Mouse (Mus musculus) stomach, embryonic 16.5 days (tissue): ENCODE measurements at regions not wholly inside any gene's neighbourhood (a gene's known extent, or its start where the extent isn't known, plus 50 kb on each side); places are given as distances from the start of the nearest gene placed in this dataset.

Source experiments
- ATAC-seq: fragments of 200-750 bp; cut with Nextera tagmentation; 2 replicates; pipeline ENCODE4 v1.8.0; 2017; ENCODE audit warnings: moderate number of reproducible peaks, moderate TSS enrichment; ENCODE audit not compliant: insufficient read depth, low FRiP score
- H3K27ac ChIP-seq: fragments of 300-500 bp; sonication (generic); 2 replicates; pipeline ENCODE4 v1.5.1; 2014; ENCODE audit warnings: low read length
- H3K27me3 ChIP-seq: fragments of 300-500 bp; sonication (generic); 2 replicates; pipeline ENCODE4 v1.6.1; 2014; ENCODE audit warnings: low read length, control low read depth, mixed read lengths; ENCODE audit not compliant: control insufficient read depth, insufficient read depth
- H3K36me3 ChIP-seq: fragments of 300-500 bp; sonication (generic); 2 replicates; pipeline ENCODE4 v1.6.1; 2014; ENCODE audit warnings: low read length; ENCODE audit not compliant: control insufficient read depth, insufficient read depth
- H3K4me1 ChIP-seq: fragments of 300-500 bp; sonication (generic); 2 replicates; pipeline ENCODE4 v1.6.1; 2014; ENCODE audit warnings: low read length, control low read depth, mixed read lengths; ENCODE audit not compliant: control insufficient read depth, insufficient read depth
- H3K4me2 ChIP-seq: fragments of 300-500 bp; sonication (generic); 2 replicates; pipeline ENCODE4 v1.6.1; 2014; ENCODE audit warnings: low read depth, low read length, mixed read lengths
- H3K4me3 ChIP-seq: fragments of 300-500 bp; sonication (generic); replicated peaks from 2 replicates; pipeline ENCODE4 v1.5.1; 2014; ENCODE audit warnings: mild to moderate bottlenecking, low read length
- H3K9ac ChIP-seq: fragments of 300-500 bp; sonication (generic); 2 replicates; pipeline ENCODE4 v1.6.1; 2014; ENCODE audit warnings: low read length
- H3K9me3 ChIP-seq: fragments of 300-500 bp; sonication (generic); replicated peaks from 2 replicates; pipeline ENCODE4 v1.6.1; 2016; ENCODE audit warnings: low read length, control low read depth; ENCODE audit not compliant: control insufficient read depth
- WGBS: fragments of 180-500 bp; shearing (Covaris S2); extraction: QIAGEN DNeasy Blood & Tissue Kit; methylation state at CpG from one replicate; pipeline ENCODE4 v1.1.7; 2014; 5-methylcytosine and 5-hydroxymethylcytosine counted together

DNA sequence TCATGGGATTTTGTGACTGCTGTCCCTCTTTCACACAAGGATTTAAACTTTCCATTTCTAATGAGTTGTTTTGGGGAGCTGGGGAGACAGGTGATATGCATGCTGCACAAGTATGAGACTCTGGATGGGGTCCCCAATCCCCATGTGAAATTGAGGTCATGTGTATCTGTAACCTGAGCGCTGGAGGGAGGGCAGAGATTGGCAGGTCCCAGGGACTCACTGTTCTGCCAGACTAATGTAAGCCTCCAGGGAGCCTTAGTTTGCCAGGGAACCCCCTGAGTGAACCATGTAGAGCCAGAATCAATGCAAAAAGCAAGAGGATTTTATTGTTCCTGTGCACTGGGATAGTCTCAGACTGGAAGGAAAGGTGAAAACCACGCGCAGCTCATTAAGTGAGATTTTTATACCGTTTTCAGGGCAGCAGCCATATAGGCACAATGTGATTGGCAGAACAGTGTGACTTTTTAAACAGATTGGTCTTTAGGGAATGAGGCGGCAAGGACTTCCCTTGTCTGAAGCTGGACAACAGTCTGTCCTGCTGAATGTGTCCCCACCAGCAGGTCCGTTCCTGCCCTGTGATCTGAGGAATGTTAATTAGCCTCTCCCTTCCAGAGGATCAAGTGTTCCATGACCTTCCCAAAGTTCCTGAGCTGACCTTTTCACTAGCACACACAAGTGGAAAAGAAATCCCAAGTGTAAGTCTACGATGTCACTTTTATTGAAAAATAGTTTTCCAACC lies 59.9 kb upstream of the Oxgr1 start:
- Histone ChIP-seq H3K36me3 (no peaks in the 10 kb centered on the region), H3K9ac (no peak overlapping the region), H3K9me3 (peaks cover 10% of the 10 kb centered on the region; the same call in 1 of the 2 replicates), H3K4me2 (no peak overlapping the region), H3K4me3 (no peak overlapping the region), H3K27me3 (no peaks in the 10 kb centered on the region), H3K4me1 (no peaks in the 10 kb centered on the region), H3K27ac (no peak overlapping the region)
- no peak for ATAC-seq
- 64% methylated on average over 7 of the region's 7 CpGs for WGBS

DNA sequence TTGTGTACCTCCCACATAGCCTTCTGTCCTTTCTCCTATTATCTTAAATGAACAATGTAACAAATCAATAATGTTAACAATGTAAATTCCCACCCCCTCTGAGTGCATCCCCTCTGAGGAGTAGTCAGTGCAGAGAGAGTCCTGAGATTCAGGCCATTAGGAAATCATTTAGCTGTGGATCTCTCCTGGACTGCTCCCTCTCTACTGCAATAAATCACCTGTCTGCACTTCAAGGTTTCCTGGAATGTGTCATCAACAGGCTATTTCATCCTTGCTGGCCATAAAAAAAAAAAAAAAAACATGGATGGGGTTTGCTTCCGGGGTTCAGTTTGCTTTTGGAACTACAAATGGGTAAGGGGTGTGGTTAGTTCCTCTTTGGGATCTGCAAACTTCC lies 60.5 kb upstream of the Oxgr1 start:
- H3K36me3 ChIP-seq, result no peaks in the 10 kb centered on the region
- no peak overlapping the region for H3K9ac ChIP-seq
- no peak overlapping the region for H3K4me3 ChIP-seq
- no peak overlapping the region for H3K27ac ChIP-seq
- H3K4me1 ChIP-seq, result no peaks in the 10 kb centered on the region
- no peak for ATAC-seq
- H3K27me3 ChIP-seq, result no peaks in the 10 kb centered on the region
- H3K4me2 ChIP-seq, result no peak overlapping the region
- 5% methylated on average over 1 of the region's 1 CpGs for WGBS
- peaks cover 10% of the 10 kb centered on the region; the same call in 1 of the 2 replicates for H3K9me3 ChIP-seq

DNA sequence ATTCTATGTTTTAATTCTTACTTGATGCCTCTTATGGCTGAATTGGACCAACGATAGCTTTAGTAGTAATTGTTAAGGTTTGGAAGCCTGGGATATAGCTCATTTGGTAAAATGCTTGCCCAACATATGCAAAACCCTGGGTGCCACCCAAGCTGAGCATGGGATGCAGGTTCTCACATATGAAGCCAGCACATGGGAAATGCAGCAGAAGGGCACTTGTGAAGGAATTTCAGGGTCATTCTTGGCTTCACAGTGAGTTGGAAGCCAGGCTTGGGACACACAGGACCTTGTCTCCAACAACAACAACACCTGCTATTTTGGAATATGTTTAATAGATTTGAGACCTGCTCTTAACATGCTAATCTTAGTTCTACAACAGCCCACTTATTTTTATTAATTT lies 67.6 kb upstream of the Oxgr1 start:
- no peak overlapping the region for H3K4me3 ChIP-seq
- no peak overlapping the region for H3K9ac ChIP-seq
- no peaks in the 10 kb centered on the region for H3K27me3 ChIP-seq
- no peaks in the 10 kb centered on the region for H3K4me1 ChIP-seq
- 0 out of 2 replicates have a peak, but pooled peaks cover 1% of the 10 kb centered on the region for H3K9me3 ChIP-seq
- WGBS, result 88% methylated on average over 1 of the region's 1 CpGs
- H3K27ac ChIP-seq, result no peak overlapping the region
- H3K36me3 ChIP-seq, result no peaks in the 10 kb centered on the region
- H3K4me2 ChIP-seq, result no peak overlapping the region
- no peak for ATAC-seq

DNA sequence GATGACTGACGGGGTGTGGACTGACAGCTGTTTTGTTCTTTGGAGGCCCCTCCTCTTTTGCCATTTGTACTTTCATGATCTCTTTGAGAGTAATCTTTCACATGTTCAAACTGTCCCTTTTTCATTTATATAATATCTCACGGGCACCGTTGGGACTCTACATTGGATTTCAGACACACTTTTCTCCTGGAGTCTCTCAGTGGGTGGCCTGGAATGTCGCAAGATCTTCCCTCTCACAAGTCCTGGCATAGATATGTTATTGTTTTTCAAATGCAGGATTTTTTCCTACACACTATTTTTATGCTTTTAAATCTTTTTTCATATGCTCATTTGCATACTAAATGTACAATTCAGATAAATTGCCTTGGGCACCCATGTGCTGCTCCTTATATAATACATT lies 71.1 kb upstream of the Oxgr1 start:
- 81% methylated on average over 4 of the region's 4 CpGs for WGBS
- no peaks in the 10 kb centered on the region for H3K9me3 ChIP-seq
- H3K9ac ChIP-seq, result no peak overlapping the region
- H3K27me3 ChIP-seq, result no peaks in the 10 kb centered on the region
- H3K36me3 ChIP-seq, result no peaks in the 10 kb centered on the region
- no peak overlapping the region for H3K4me2 ChIP-seq
- no peak overlapping the region for H3K27ac ChIP-seq
- no peak for ATAC-seq
- no peaks in the 10 kb centered on the region for H3K4me1 ChIP-seq
- H3K4me3 ChIP-seq, result no peak overlapping the region

DNA sequence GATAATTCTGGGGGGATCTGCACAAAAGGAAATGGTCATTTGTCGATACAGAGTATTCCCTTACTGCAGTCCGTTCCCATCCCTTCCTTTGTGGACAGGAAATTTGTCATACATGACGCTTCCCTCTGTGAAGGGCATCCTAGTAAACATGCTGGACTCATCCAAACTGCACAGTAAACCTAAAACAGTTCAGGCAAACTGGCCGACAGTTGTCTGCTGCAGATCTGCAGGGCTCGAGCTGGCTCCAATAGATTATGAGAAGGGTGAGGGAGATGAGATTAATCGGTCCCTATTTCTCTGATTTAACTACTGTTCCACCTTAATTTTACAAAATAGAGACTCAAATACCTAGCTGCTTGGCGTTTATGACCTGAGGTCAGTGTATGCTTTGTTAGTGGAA lies 76.3 kb upstream of the Oxgr1 start:
- no peaks in the 10 kb centered on the region for H3K36me3 ChIP-seq
- H3K27me3 ChIP-seq, result no peaks in the 10 kb centered on the region
- no peaks in the 10 kb centered on the region for H3K4me1 ChIP-seq
- H3K9me3 ChIP-seq, result no peaks in the 10 kb centered on the region
- H3K4me2 ChIP-seq, result no peak overlapping the region
- H3K9ac ChIP-seq, result no peak overlapping the region
- no peak for ATAC-seq
- 85% methylated on average over 7 of the region's 7 CpGs for WGBS
- no peak overlapping the region for H3K4me3 ChIP-seq
- H3K27ac ChIP-seq, result no peak overlapping the region

DNA sequence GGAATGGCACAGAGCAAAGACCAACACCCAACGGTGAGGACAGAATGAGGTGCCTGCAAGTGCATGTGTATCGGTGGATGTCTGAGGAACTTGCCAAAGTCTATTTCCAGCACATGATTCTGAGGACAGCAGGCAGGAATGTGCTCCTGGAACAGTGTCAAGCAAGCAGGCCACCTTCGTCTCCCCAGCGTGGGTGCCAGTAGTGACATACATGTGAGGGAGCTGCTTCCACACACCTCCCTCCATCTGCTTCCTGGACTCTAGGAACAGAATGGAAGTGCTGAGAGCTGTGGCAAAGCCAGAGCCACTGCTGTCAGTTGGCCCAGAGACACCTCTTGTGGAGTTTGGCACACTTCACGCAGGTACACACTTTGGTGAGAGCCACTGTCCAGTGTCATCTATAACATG lies 76.9 kb upstream of the Oxgr1 start:
- Histone ChIP-seq H3K4me1 (no peaks in the 10 kb centered on the region), H3K27ac (no peak overlapping the region), H3K9ac (no peak overlapping the region), H3K4me3 (no peak overlapping the region), H3K36me3 (no peaks in the 10 kb centered on the region), H3K27me3 (no peaks in the 10 kb centered on the region), H3K9me3 (no peaks in the 10 kb centered on the region), H3K4me2 (no peak overlapping the region)
- ATAC-seq, result no peak
- 88% methylated on average over 5 of the region's 5 CpGs for WGBS

DNA sequence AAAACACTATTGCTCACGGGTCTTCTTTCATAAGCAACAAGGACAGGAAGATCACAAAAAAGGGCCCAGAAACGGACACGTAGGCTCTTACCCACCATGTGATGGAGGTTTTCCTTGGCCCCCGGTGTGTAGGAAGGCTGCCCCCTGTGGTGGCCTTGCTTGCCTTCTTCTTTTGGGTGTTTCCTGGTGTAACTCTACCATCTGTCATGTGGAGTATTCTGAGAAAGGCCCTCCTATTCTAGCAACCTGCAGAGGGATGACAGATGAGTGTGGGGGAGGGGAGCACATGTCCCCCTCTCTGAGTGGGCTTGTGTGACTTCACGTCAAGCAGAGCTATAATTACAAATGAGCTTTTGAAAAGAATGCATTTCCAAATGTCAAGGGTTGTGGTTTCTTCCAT lies 77.3 kb upstream of the Oxgr1 start:
- Histone ChIP-seq H3K9ac (no peak overlapping the region), H3K4me2 (no peak overlapping the region), H3K4me3 (no peak overlapping the region), H3K36me3 (no peaks in the 10 kb centered on the region), H3K27ac (no peak overlapping the region), H3K4me1 (no peaks in the 10 kb centered on the region), H3K9me3 (no peaks in the 10 kb centered on the region), H3K27me3 (no peaks in the 10 kb centered on the region)
- WGBS, result 68% methylated on average over 5 of the region's 5 CpGs
- ATAC-seq, result no peak

DNA sequence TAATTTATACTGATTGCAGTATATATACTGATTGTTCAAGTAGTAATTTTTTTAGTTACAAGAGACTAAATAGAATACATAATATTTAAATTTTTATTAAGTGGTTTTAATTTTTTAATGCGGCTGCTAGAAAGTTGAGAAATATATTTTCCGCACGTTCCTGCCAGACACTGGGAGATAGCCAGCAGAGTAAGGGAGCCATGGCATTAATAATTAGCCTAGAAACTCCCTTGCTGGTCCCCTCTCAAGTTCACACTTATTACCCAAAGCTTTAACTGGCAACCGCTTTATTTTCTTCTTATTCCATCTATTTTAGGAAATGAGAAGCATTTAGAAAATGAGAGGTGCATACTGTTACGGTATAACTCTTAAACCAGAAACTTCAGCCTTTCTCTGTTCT lies 78.0 kb upstream of the Oxgr1 start:
- H3K4me3 ChIP-seq, result no peak overlapping the region
- H3K4me1 ChIP-seq, result no peaks in the 10 kb centered on the region
- no peaks in the 10 kb centered on the region for H3K36me3 ChIP-seq
- H3K4me2 ChIP-seq, result no peak overlapping the region
- H3K9ac ChIP-seq, result no peak overlapping the region
- H3K9me3 ChIP-seq, result no peaks in the 10 kb centered on the region
- ATAC-seq, result no peak
- 90% methylated on average over 5 of the region's 5 CpGs for WGBS
- H3K27me3 ChIP-seq, result no peaks in the 10 kb centered on the region
- H3K27ac ChIP-seq, result no peak overlapping the region

DNA sequence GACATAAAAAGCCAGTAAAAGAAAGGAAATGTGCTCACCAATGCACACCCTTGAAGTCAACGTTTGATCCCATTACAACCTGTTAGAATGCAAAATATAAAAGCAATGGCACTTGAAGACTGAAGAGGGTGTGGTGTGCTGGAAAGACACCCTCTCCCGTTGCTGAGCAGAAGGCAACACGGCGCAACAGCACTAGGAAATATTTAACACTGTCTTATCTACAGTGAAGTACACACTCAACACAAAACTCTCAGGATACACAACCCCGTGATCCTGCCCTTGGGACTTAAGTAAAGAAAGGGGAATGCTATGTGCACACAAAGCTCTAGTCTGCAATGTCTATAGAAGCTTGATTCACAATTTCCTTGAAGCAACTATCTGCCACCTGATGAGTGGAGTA lies 83.1 kb upstream of the Oxgr1 start:
- ATAC-seq, result no peak
- Histone ChIP-seq H3K27ac (no peak overlapping the region), H3K27me3 (no peaks in the 10 kb centered on the region), H3K4me1 (no peaks in the 10 kb centered on the region), H3K4me2 (no peak overlapping the region), H3K9ac (no peak overlapping the region), H3K4me3 (no peak overlapping the region), H3K36me3 (no peaks in the 10 kb centered on the region), H3K9me3 (no peaks in the 10 kb centered on the region)
- 85% methylated on average over 5 of the region's 5 CpGs for WGBS
